Mouse (Mus musculus): ENCODE measurements at regions not wholly inside any gene's neighbourhood (a gene's known extent, or its start where the extent isn't known, plus 50 kb on each side); places are given as distances from the start of the nearest gene placed in this dataset.

GRCm38 (mm10) chr11:6768599-6769436, 68.6 kb downstream of the Gm11983 start:
- no peaks in the 10 kb centered on the region for H3K27me3 ChIP-seq (replicated peaks; ENCODE audit: control insufficient read depth, insufficient read depth, low read length)
- no peak overlapping the region for H3K27ac ChIP-seq (ENCODE audit: low read depth, low read length)
- no peak overlapping the region for H3K9ac ChIP-seq (ENCODE audit: low read depth, low read length)
- ATAC-seq: peak; percentile 86
- 53% methylated on average over 22 of the region's 22 CpGs for WGBS
- H3K4me3 ChIP-seq (ENCODE audit: low read length): no peak overlapping the region
- no peaks in the 10 kb centered on the region for H3K36me3 ChIP-seq (ENCODE audit: control insufficient read depth, insufficient read depth, low read length)
- 0 out of 2 replicates have a peak, but pooled peaks cover 2% of the 10 kb centered on the region for H3K9me3 ChIP-seq (ENCODE audit: control insufficient read depth, low read length)
- no peaks in the 10 kb centered on the region for H3K4me1 ChIP-seq (ENCODE audit: control insufficient read depth, insufficient read depth, low read depth, low read length)
- no peak overlapping the region for H3K4me2 ChIP-seq (ENCODE audit: low read length)

- no peaks in the 10 kb centered on the region for H3K27me3 ChIP-seq (replicated peaks; ENCODE audit: control insufficient read depth, insufficient read depth, low read length)
- no peak overlapping the region for H3K27ac ChIP-seq (ENCODE audit: low read depth, low read length)
- no peaks in the 10 kb centered on the region for H3K4me1 ChIP-seq (ENCODE audit: control insufficient read depth, insufficient read depth, low read depth, low read length)
- ATAC-seq: no peak
- H3K9me3 ChIP-seq (ENCODE audit: control insufficient read depth, low read length): 0 out of 2 replicates have a peak, but pooled peaks cover 1% of the 10 kb centered on the region
- no peak overlapping the region for H3K4me2 ChIP-seq (ENCODE audit: low read length)
- no peak overlapping the region for H3K4me3 ChIP-seq (ENCODE audit: low read length)
- no peaks in the 10 kb centered on the region for H3K36me3 ChIP-seq (ENCODE audit: control insufficient read depth, insufficient read depth, low read length)
- 46% methylated on average over 7 of the region's 7 CpGs for WGBS
- H3K9ac ChIP-seq (ENCODE audit: low read depth, low read length): no peak overlapping the region
These were observed 70.7 kb downstream of the Gm11983 start for GRCm38 (mm10) chr11:6766725-6767124.

- Histone ChIP-seq H3K27me3 (replicated peaks; ENCODE audit: control insufficient read depth, insufficient read depth, low read length) (no peaks in the 10 kb centered on the region), H3K9me3 (ENCODE audit: control insufficient read depth, low read length) (no peaks in the 10 kb centered on the region), H3K4me1 (ENCODE audit: control insufficient read depth, insufficient read depth, low read depth, low read length) (no peaks in the 10 kb centered on the region), H3K36me3 (ENCODE audit: control insufficient read depth, insufficient read depth, low read length) (no peaks in the 10 kb centered on the region), H3K27ac (ENCODE audit: low read depth, low read length) (no peak overlapping the region), H3K4me3 (ENCODE audit: low read length) (no peak overlapping the region), H3K9ac (ENCODE audit: low read depth, low read length) (no peak overlapping the region), H3K4me2 (ENCODE audit: low read length) (no peak overlapping the region)
- 87% methylated on average over 5 of the region's 5 CpGs for WGBS
- no peak for ATAC-seq
These were observed 72.0 kb downstream of the Gm11983 start for GRCm38 (mm10) chr11:6765333-6765957.

- Histone ChIP-seq H3K27me3 (replicated peaks; ENCODE audit: control insufficient read depth, insufficient read depth, low read length) (no peaks in the 10 kb centered on the region), H3K4me1 (ENCODE audit: control insufficient read depth, insufficient read depth, low read depth, low read length) (no peaks in the 10 kb centered on the region), H3K36me3 (ENCODE audit: control insufficient read depth, insufficient read depth, low read length) (no peaks in the 10 kb centered on the region), H3K27ac (ENCODE audit: low read depth, low read length) (no peak overlapping the region), H3K4me2 (ENCODE audit: low read length) (no peak overlapping the region), H3K4me3 (ENCODE audit: low read length) (no peak overlapping the region), H3K9me3 (ENCODE audit: control insufficient read depth, low read length) (no peaks in the 10 kb centered on the region), H3K9ac (ENCODE audit: low read depth, low read length) (no peak overlapping the region)
- WGBS: 80% methylated on average over 3 of the region's 3 CpGs
- no peak for ATAC-seq
These were observed 73.3 kb downstream of the Gm11983 start for GRCm38 (mm10) chr11:6764186-6764585.

GRCm38 (mm10) chr11:6763001-6763400, 74.5 kb downstream of the Gm11983 start:
- H3K9ac ChIP-seq (ENCODE audit: low read depth, low read length): no peak overlapping the region
- H3K36me3 ChIP-seq (ENCODE audit: control insufficient read depth, insufficient read depth, low read length): no peaks in the 10 kb centered on the region
- no peak overlapping the region for H3K4me3 ChIP-seq (ENCODE audit: low read length)
- no peak overlapping the region for H3K27ac ChIP-seq (ENCODE audit: low read depth, low read length)
- no peak overlapping the region for H3K4me2 ChIP-seq (ENCODE audit: low read length)
- H3K9me3 ChIP-seq (ENCODE audit: control insufficient read depth, low read length): no peaks in the 10 kb centered on the region
- ATAC-seq: no peak
- 79% methylated on average over 4 of the region's 4 CpGs for WGBS
- no peaks in the 10 kb centered on the region for H3K27me3 ChIP-seq (replicated peaks; ENCODE audit: control insufficient read depth, insufficient read depth, low read length)
- H3K4me1 ChIP-seq (ENCODE audit: control insufficient read depth, insufficient read depth, low read depth, low read length): no peaks in the 10 kb centered on the region

- 53% methylated on average over 11 of the region's 11 CpGs for WGBS
- H3K4me3 ChIP-seq (ENCODE audit: low read length): no peak overlapping the region
- H3K27me3 ChIP-seq (replicated peaks; ENCODE audit: control insufficient read depth, insufficient read depth, low read length): no peaks in the 10 kb centered on the region
- no peaks in the 10 kb centered on the region for H3K4me1 ChIP-seq (ENCODE audit: control insufficient read depth, insufficient read depth, low read depth, low read length)
- H3K27ac ChIP-seq (ENCODE audit: low read depth, low read length): no peak overlapping the region
- H3K4me2 ChIP-seq (ENCODE audit: low read length): no peak overlapping the region
- no peaks in the 10 kb centered on the region for H3K9me3 ChIP-seq (ENCODE audit: control insufficient read depth, low read length)
- H3K36me3 ChIP-seq (ENCODE audit: control insufficient read depth, insufficient read depth, low read length): no peaks in the 10 kb centered on the region
- no peak overlapping the region for H3K9ac ChIP-seq (ENCODE audit: low read depth, low read length)
- ATAC-seq: peak; percentile 48
These were observed 75.4 kb downstream of the Gm11983 start for GRCm38 (mm10) chr11:6761876-6762628.

- Histone ChIP-seq H3K27ac (ENCODE audit: low read depth, low read length) (no peak overlapping the region), H3K36me3 (ENCODE audit: control insufficient read depth, insufficient read depth, low read length) (no peaks in the 10 kb centered on the region), H3K4me2 (ENCODE audit: low read length) (no peak overlapping the region), H3K9me3 (ENCODE audit: control insufficient read depth, low read length) (no peaks in the 10 kb centered on the region), H3K4me3 (ENCODE audit: low read length) (no peak overlapping the region), H3K4me1 (ENCODE audit: control insufficient read depth, insufficient read depth, low read depth, low read length) (no peaks in the 10 kb centered on the region), H3K27me3 (replicated peaks; ENCODE audit: control insufficient read depth, insufficient read depth, low read length) (no peaks in the 10 kb centered on the region), H3K9ac (ENCODE audit: low read depth, low read length) (no peak overlapping the region)
- WGBS: 87% methylated on average over 4 of the region's 4 CpGs
- ATAC-seq: no peak
These were observed 77.9 kb downstream of the Gm11983 start for GRCm38 (mm10) chr11:6759578-6759977.

GRCm38 (mm10) chr11:6739439-6739838, 81.1 kb downstream of the Ramp3 start:
- no peaks in the 10 kb centered on the region for H3K36me3 ChIP-seq (ENCODE audit: control insufficient read depth, insufficient read depth, low read length)
- no peak overlapping the region for H3K4me2 ChIP-seq (ENCODE audit: low read length)
- no peaks in the 10 kb centered on the region for H3K4me1 ChIP-seq (ENCODE audit: control insufficient read depth, insufficient read depth, low read depth, low read length)
- H3K27ac ChIP-seq (ENCODE audit: low read depth, low read length): no peak overlapping the region
- H3K9ac ChIP-seq (ENCODE audit: low read depth, low read length): no peak overlapping the region
- WGBS: 92% methylated on average over 5 of the region's 5 CpGs
- H3K9me3 ChIP-seq (ENCODE audit: control insufficient read depth, low read length): no peaks in the 10 kb centered on the region
- no peaks in the 10 kb centered on the region for H3K27me3 ChIP-seq (replicated peaks; ENCODE audit: control insufficient read depth, insufficient read depth, low read length)
- H3K4me3 ChIP-seq (ENCODE audit: low read length): no peak overlapping the region
- no peak for ATAC-seq

GRCm38 (mm10) chr11:6738581-6738980, 80.3 kb downstream of the Ramp3 start:
- H3K4me2 ChIP-seq (ENCODE audit: low read length): no peak overlapping the region
- no peaks in the 10 kb centered on the region for H3K9me3 ChIP-seq (ENCODE audit: control insufficient read depth, low read length)
- H3K9ac ChIP-seq (ENCODE audit: low read depth, low read length): no peak overlapping the region
- no peak overlapping the region for H3K4me3 ChIP-seq (ENCODE audit: low read length)
- H3K27ac ChIP-seq (ENCODE audit: low read depth, low read length): no peak overlapping the region
- WGBS: 73% methylated on average over 3 of the region's 3 CpGs
- H3K4me1 ChIP-seq (ENCODE audit: control insufficient read depth, insufficient read depth, low read depth, low read length): no peaks in the 10 kb centered on the region
- no peak for ATAC-seq
- H3K36me3 ChIP-seq (ENCODE audit: control insufficient read depth, insufficient read depth, low read length): no peaks in the 10 kb centered on the region
- no peaks in the 10 kb centered on the region for H3K27me3 ChIP-seq (replicated peaks; ENCODE audit: control insufficient read depth, insufficient read depth, low read length)
